8 mouse cellular contexts compared by ENCODE assay signal in genomic region chr9:50333413-50333812, GRCm38 (mm10). TPM values are rescaled to one million over a fixed set of nuclear protein-coding genes. Genes with fewer than 3 reads are reported as not detected.
DNase-seq lines count a peak whose midpoint lies in the region; ATAC-seq lines count a peak whose summit lies in the region.

No protein-coding gene starts in this region.

- no peaks in the 10 kb centered on the region for H3K4me1 ChIP-seq in midbrain, embryonic 10.5 days
- no peaks in the 10 kb centered on the region for H3K4me1 ChIP-seq in midbrain, embryonic 16.5 days (ENCODE audit: control insufficient read depth, insufficient read depth, low read length)
- no peaks in the 10 kb centered on the region for H3K4me1 ChIP-seq in intestine, embryonic 16.5 days (ENCODE audit: control insufficient read depth, insufficient read depth, low read length)
- H3K4me1 ChIP-seq in limb, embryonic 13.5 days, result peaks cover 5% of the 10 kb centered on the region

- no peaks in the 10 kb centered on the region for H3K27me3 ChIP-seq in midbrain, embryonic 10.5 days (ENCODE audit: low read depth, poor library complexity, severe bottlenecking)
- no peaks in the 10 kb centered on the region for H3K27me3 ChIP-seq in midbrain, embryonic 16.5 days (ENCODE audit: control insufficient read depth, insufficient read depth, low read depth, low read length)
- H3K27me3 ChIP-seq in intestine, embryonic 16.5 days (replicated peaks; ENCODE audit: control insufficient read depth, insufficient read depth, low read length), result no peaks in the 10 kb centered on the region
- H3K27me3 ChIP-seq in limb, embryonic 13.5 days, result no peaks in the 10 kb centered on the region

- DNase-seq in midbrain, embryonic 10.5 days (ENCODE audit: low spot score), result peak; percentile 63
- peak; percentile 39 for DNase-seq in WW6 (ENCODE audit: low read depth, low spot score)
- DNase-seq in embryo, embryonic 11.5 days (ENCODE audit: low read depth, low spot score), result peak; percentile 46
- peak; percentile 15 for DNase-seq in retina, adult 2 months (ENCODE audit: low read depth, low spot score)

- no peak overlapping the region for H3K27ac ChIP-seq in midbrain, embryonic 10.5 days (replicated peaks)
- no peak overlapping the region for H3K27ac ChIP-seq in midbrain, embryonic 16.5 days (ENCODE audit: low read length)
- H3K27ac ChIP-seq in intestine, embryonic 16.5 days (ENCODE audit: low read length), result no peak overlapping the region
- H3K27ac ChIP-seq in limb, embryonic 13.5 days, result no peak overlapping the region

- H3K9me3 ChIP-seq in midbrain, embryonic 10.5 days (replicated peaks), result no peaks in the 10 kb centered on the region
- H3K9me3 ChIP-seq in midbrain, embryonic 16.5 days (replicated peaks; ENCODE audit: control insufficient read depth, low read length, poor library complexity, severe bottlenecking), result no peaks in the 10 kb centered on the region
- no peaks in the 10 kb centered on the region for H3K9me3 ChIP-seq in intestine, embryonic 16.5 days (ENCODE audit: control insufficient read depth, low read length)
- no peaks in the 10 kb centered on the region for H3K9me3 ChIP-seq in limb, embryonic 13.5 days

- 40% methylated on average over 6 of the region's 6 CpGs for WGBS in midbrain, embryonic 10.5 days
- 30% methylated on average over 6 of the region's 6 CpGs for WGBS in midbrain, embryonic 16.5 days
- 32% methylated on average over 6 of the region's 6 CpGs for WGBS in intestine, embryonic 16.5 days
- 34% methylated on average over 6 of the region's 6 CpGs for WGBS in limb, embryonic 13.5 days

- H3K4me3 ChIP-seq in midbrain, embryonic 10.5 days, result no peak overlapping the region
- no peak overlapping the region for H3K4me3 ChIP-seq in midbrain, embryonic 16.5 days (ENCODE audit: low read depth, low read length)
- no peak overlapping the region for H3K4me3 ChIP-seq in intestine, embryonic 16.5 days (ENCODE audit: low read length)
- no peak overlapping the region for H3K4me3 ChIP-seq in limb, embryonic 13.5 days

- no peak overlapping the region for H3K4me2 ChIP-seq in midbrain, embryonic 16.5 days (ENCODE audit: low read length)
- H3K4me2 ChIP-seq in intestine, embryonic 16.5 days (ENCODE audit: low read depth, low read length), result no peak overlapping the region
- peak overlapping the region; percentile 31 for H3K4me2 ChIP-seq in limb, embryonic 13.5 days (replicated peaks)

- ATAC-seq in midbrain, embryonic 16.5 days, result no peak
- ATAC-seq in intestine, embryonic 16.5 days, result 0 out of 2 replicates have a peak, but pooled peaks have one; percentile 59
- no peak; the same call in 1 of the 2 replicates for ATAC-seq in limb, embryonic 13.5 days (ENCODE audit: low FRiP score, low read depth)
- no peak for ATAC-seq in erythroblast, adult 5-6 weeks (replicated peaks; ENCODE audit: low FRiP score, poor library complexity, severe bottlenecking)

- no peaks in the 10 kb centered on the region for H3K36me3 ChIP-seq in midbrain, embryonic 10.5 days
- H3K36me3 ChIP-seq in midbrain, embryonic 16.5 days (ENCODE audit: control insufficient read depth, insufficient read depth, low read length), result no peaks in the 10 kb centered on the region
- H3K36me3 ChIP-seq in intestine, embryonic 16.5 days (ENCODE audit: control insufficient read depth, insufficient read depth, low read length), result no peaks in the 10 kb centered on the region
- H3K36me3 ChIP-seq in limb, embryonic 13.5 days, result no peaks in the 10 kb centered on the region

- H3K9ac ChIP-seq in midbrain, embryonic 16.5 days (ENCODE audit: low read depth, low read length), result no peak overlapping the region
- H3K9ac ChIP-seq in intestine, embryonic 16.5 days (ENCODE audit: low read depth, low read length), result no peak overlapping the region
- no peak overlapping the region for H3K9ac ChIP-seq in limb, embryonic 13.5 days

RNA-seq across cellular contexts. Expression of gene Rpl10-ps3, which starts 11.4 kb away (rescaled TPM):
- 146 and 192 TPM in 2 replicates for polyA plus RNA-seq in midbrain, embryonic 10.5 days (2016; fragmentation: Nextera tagmentation; extraction: Ambion mirVana)
- 77.9 and 79.4 TPM in 2 replicates for polyA plus RNA-seq in midbrain, embryonic 16.5 days (2015; fragmentation: Nextera tagmentation; extraction: Ambion mirVana)
- 232 and 271 TPM in 2 replicates for polyA plus RNA-seq in intestine, embryonic 16.5 days (2015; fragmentation: Nextera tagmentation; extraction: Ambion mirVana)
- polyA plus RNA-seq in limb, embryonic 13.5 days (2015; fragmentation: Nextera tagmentation; extraction: Ambion mirVana), result 251 and 308 TPM in 2 replicates
- 286 and 303 TPM in 2 replicates for total RNA-seq in erythroblast, adult 5-6 weeks (2015; ENCODE audit: low replicate concordance)
- 66.1 and 101 TPM in 2 replicates for total RNA-seq in erythroblast, adult 5-6 weeks (2017; ENCODE audit: low replicate concordance)
